Mouse (Mus musculus) cerebellum, adult 11-12 months (tissue): ENCODE measurements around the gene Prkcg.
"Not testable (repeated sequence)": the region's sequence is repeated elsewhere in the genome, so short reads cannot be mapped to it uniquely, and the experiment has no call there.

Source experiments
- DNase-seq: peaks from one replicate; pipeline ENCODE4 v3.0.0; 2022

Prkcg gene

DNA sequence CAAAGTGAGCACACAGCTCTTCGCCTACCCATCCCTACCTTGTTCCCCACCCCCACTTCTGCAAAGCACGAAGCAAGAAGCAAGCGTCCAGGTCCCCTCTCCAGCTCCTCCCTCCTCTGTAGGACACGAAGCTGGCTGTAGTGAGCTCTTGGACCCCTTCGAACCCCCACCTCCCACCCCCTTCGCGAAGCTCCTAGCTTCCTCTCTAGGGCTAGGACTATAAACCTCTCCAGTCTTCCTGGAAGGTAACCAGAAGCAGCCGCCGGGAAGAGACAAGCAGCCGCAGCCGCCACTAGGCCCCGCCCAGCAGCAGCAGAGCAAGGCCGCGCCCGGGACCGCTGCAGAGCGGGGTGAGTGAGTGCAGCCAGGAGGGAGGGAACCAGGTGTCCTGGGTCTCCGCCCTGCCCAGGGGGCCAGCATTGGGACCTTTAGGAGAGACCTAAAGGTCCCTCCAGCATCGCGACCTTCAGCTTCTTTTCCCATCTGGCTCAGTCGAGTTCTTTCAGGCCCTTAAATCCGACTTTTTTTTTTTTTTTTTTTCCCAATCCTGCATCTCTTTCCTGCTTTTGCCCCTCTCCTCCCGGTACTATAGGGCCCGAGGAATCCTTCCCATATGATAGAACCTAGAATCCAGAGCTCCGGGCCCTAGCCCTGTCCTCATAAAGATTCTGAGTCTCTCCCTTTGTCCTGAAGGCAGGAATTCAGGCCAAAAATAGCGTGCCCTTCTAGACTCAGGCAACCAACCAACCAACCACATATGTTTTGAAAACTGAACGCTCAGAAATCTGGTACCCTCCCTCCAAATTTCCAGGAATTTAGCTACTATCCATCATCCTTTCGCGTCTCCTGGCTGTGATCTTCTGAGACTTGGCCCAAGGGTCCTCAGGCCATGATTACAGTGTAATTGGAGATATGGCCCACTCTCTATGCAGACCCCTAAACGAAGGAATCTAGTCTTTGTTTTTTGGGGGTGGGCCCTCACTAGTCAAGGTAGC lies at the start of gene Prkcg, which contains the start of gene Myadm:
TSS of gene Prkcg (plus strand) at position 204 of the 995 bp plus-strand sequence.
TSS of gene Myadm (plus strand) at position 105 of the 995 bp plus-strand sequence.
- peak; percentile 83 for DNase-seq

GRCm38 (mm10) chr7:3239193-3239592 lies 49.8 kb upstream of the Prkcg start:
- DNase-seq = no peak

- no peak for DNase-seq
Observed at GRCm38 (mm10) chr7:3260701-3261100, 28.3 kb upstream of the Prkcg start.

DNA sequence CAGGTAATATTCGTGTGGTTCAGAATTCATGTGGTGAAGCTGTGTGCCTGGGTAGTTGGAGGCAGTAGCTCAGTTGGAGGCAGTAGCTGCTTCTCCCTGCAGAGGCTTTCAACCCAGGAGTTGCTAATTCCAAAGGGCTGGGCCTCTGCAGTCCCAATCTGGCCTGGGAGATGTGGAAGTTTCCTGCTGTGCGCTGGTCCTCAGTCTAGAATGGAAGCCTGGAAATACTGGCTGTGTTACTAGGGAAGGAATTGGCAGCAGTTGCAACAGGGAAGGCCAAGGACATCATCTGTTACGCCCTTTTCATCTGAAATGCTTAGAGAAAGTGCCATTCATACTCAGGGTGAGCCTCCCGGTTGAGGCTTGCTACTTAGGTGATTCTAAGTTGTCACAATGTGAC lies 27.5 kb upstream of the Prkcg start:
- no peak for DNase-seq

DNA sequence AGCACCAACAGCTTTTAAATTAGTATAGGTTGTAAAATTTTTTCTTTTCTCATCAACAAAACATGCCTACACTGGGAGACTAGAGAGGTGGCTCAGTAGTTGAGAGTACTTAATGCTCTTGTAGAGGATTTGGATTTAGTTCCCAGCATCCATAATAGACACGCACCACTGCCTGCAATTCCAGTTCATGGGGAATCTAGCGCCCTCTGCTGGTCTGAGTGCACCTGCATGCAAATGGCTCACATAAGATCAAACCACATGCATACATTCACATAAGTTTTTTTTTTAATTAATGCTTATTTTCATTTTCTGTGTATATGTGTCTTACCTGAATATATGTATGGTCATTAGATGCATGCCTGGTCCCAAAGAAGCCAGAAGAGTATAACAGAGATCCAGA lies 26.2 kb upstream of the Prkcg start:
- no peak for DNase-seq

- DNase-seq = no peak
Observed at GRCm38 (mm10) chr7:3264390-3265022, 24.5 kb upstream of the Prkcg start.

GRCm38 (mm10) chr7:3265311-3265710 lies 23.7 kb upstream of the Prkcg start:
- no peak for DNase-seq

GRCm38 (mm10) chr7:3267261-3267660 lies 21.7 kb upstream of the Prkcg start:
- no peak for DNase-seq

GRCm38 (mm10) chr7:3267888-3268287 lies 21.1 kb upstream of the Prkcg start:
- no peak for DNase-seq

DNA sequence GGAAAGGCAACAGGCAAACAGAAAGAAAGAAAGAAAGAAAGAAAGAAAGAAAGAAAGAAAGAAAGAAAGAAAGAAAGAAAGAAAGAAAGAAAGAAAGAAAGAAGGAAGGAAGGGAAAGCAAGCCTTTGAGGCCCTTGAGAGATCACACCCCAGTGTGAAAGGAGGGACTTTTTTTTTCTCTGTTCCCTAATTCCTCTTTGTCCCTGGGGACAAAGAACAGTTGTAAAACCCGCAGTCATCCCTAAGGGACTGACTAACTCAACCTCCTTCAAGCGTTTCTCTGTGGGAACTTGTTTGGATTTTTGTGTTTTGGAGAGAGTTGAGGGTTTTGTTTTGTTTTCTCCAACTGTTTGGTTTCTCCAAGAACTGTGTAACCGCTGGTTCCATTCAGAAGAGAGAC lies 20.7 kb upstream of the Prkcg start:
- DNase-seq = no peak

GRCm38 (mm10) chr7:3272206-3272605 lies 16.8 kb upstream of the Prkcg start:
- no peak for DNase-seq

DNA sequence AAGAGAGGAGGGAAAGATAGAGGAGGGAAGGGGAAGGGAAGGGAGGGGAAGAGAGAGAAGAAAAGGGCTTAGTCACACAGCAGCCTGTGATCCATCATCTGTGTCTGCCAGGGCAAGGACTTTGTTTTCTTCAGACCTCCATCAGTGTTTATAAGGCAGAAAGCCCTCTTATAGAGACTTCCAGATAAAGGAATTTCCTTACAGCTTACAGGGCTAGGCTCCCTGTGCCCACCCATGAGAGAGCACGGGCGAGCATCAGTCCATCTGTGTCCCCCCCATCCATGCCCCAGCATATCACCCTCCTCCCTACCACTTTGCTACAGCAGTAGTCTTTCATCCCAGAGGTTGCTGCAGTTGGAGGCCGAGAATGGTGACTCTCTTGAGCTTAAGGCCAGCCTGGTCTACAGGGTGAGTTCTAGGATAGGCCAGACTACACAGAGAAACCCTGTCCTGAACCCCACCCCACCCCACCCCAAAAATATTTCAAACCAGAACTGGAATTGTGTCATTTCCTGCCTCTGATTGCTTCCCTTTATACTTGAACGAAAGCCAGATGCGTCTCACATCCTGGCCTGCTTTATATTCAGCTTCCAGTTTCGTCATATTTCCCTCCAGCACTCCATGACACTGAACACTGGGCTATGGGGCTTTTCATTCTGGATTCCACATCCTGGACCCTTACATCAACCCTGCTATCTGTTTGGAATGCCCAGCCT lies 13.4 kb upstream of the Prkcg start:
- DNase-seq = no peak

GRCm38 (mm10) chr7:3276781-3277180 lies 12.2 kb upstream of the Prkcg start:
- not testable (repeated sequence) for DNase-seq

DNA sequence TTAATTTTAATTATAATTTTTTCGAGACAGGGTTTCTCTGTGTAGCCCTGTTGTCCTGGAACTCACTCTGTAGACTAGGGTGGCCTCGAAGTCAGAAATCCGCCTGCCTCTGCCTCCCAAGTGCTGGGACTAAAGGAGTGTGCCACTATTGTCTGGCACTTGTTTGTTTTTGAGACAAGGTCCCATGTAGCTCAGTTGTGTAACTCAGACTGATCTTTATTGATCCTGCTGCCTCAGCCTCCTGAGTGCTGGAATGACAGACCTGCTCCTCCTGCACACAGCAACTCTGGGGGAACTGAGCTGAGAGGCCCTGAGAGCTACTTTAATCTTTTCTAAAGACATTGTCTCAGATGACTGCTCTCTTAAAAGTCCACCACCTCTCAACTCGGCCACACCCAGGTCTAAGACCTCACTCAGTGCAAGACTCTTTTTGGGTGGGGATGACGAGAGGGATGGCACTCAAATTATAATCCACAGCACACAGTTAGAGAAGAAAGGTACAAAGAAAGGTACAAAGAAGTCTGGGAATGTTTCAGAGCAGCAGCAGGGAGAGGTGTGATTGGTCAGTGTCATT lies 8.8 kb upstream of the Prkcg start:
- DNase-seq = no peak

DNA sequence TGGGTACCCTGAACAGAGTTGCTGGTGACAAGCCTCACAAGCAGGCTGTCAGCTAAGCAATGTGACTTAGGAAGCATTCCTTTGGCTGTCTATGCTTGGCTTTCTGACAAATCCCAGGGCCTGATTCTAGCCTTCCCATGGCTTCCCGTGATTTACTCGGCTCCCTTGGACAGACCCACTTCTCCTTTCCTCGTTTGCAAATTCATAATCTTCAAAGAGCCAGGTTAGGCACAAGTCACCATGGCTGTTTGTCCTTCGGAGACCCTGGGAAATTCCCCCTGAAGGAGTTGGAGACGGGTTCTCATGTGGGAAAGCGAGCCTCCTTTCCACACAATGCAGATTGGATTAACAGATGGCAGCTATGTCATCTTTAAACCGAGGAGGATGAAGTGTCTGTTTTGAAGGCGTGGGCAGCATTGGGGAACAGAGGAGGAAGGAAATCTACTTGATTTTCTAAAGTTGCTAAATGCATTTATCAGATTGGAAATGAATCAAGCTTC lies 8.3 kb upstream of the Prkcg start:
- DNase-seq = no peak

DNA sequence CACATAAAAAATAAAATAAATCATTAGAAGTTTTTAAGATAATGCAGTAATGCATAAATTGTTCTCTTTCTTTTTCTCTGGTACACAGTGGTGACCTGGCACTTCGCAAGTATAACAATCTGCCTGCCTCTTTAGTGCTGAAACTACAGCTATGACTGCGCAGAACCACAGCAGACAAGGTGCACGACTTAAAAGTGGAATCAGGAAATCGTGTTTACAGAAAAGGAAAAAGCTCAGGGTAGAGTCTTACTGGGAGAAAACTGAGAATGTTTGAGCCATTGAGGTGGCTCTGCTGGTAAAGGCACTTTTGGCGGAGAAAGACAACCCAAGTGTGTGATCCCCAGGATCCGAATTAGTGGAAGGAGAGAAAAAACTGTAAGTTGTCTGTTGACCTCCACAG lies 7.2 kb upstream of the Prkcg start:
- no peak for DNase-seq

DNA sequence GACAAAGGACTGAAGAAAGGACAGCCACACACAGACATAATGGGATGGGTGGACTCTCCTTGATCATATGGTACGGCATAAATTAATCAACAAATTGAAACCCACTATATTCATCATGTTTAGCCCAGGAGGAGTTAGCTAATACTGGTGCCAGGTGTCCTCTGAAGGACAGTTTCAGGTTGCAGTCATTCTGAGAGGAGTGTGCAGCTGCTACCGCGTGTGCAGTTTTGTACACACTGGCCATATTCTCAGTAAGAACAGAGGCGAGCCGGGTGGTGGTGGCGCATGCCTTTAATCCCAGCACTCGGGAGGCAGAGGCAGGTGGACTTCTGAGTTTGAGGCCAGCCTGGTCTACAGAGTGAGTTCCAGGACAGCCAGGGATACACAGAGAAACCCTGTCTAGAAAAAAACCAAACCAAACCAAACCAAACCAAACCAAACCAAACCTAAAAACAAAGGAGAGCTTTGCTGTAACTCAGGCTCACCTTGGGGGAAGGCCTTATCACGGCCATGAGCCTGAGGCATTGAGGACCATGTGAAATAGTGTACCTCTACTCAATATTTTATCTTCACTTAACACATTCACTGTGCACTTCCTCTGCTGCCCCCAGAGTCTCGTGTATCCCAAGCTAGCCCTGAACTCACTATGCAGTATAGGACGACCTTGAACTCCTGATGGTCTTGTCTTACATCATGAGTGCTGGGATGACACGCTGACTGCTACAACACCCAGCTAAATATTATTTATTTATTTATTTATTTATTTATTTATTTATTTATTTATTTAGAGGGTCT lies 5.7 kb upstream of the Prkcg start:
- no peak for DNase-seq

DNA sequence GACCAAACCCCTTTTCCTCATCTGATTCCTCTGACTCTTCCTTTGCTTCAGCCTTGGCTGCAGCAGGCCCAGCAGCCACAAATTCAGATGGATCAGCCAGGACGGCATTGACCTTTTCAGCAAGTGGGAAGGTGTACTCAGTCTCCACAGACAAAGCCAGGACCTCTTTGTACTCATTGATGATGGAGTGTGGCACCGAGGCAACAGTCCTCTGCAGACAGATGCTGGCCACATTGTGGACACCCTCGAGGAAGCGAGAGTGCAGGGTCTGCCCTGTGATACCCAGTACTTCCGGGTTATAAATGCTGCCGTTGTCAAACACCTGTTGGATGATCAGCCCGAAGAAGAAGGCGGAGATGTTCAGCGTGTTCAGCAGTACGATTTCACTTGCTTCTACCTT lies 4.4 kb upstream of the Prkcg start:
- no peak for DNase-seq

GRCm38 (mm10) chr7:3286036-3286435 lies 2.9 kb upstream of the Prkcg start:
- DNase-seq = no peak

DNA sequence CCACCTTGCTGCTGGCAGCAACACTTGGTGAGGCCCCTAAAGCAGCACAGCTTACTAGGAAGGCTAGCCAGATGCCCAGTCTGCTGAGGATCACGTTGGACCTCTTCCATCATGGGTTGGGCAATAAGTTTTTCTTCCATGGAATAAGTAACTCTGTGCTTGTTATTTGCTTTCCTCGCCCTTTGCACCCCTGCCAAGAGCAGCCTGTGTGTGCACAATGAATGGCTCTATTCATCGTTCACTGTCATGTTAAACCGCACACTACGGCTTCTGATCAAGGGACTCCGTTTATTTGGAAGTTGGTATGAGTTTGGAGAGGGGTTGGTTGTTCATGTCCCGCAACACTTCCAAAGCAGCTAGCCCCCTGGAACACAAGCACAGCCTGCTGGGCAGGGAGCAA lies 1.8 kb upstream of the Prkcg start:
- no peak for DNase-seq

DNA sequence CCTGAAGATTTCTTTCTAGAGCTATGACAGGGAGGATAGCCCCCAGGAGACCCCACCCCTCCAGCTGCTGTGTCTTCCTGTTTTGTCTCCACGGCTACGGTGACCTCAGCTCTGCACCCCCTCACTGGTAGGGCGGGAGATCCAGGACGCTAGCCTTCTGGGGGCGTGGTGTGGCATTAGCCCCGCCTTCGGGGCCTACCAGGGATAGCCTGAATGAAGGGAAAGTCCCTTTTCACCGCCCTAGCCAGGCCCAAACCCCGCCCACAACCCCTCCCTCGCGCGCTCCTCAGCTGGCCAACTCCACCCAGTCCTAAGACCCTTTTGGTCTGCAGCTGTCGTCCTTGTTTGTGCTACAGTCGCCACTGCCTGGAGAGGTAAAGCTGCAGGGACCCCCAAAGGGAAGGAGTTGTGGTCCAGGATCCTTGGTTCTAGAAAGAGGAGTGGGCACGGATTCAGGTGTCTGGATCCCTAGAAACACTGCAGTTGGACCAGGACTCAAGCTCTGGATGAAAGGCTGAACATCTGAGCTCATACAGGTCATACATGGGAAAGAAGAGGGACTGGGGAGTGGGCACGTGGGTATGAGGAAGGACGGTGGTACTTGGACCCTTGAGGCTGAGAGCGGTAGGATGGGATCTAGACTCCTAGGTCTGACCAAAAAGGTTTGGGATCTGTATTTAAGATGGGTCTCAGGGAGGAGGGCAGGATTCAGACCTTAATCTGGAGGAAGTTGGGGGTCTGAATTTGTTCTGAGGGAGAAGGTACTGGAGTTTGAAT lies 1.5 kb downstream of the Prkcg start:
- peak; percentile 93 for DNase-seq
